Mouse (Mus musculus): ENCODE measurements around the gene Syt12. TPM values are rescaled to one million over a fixed set of nuclear protein-coding genes. Genes with fewer than 3 reads are reported as not detected.

The Syt12 gene
- not detected in 2 replicates for total RNA-seq (2023)

DNA sequence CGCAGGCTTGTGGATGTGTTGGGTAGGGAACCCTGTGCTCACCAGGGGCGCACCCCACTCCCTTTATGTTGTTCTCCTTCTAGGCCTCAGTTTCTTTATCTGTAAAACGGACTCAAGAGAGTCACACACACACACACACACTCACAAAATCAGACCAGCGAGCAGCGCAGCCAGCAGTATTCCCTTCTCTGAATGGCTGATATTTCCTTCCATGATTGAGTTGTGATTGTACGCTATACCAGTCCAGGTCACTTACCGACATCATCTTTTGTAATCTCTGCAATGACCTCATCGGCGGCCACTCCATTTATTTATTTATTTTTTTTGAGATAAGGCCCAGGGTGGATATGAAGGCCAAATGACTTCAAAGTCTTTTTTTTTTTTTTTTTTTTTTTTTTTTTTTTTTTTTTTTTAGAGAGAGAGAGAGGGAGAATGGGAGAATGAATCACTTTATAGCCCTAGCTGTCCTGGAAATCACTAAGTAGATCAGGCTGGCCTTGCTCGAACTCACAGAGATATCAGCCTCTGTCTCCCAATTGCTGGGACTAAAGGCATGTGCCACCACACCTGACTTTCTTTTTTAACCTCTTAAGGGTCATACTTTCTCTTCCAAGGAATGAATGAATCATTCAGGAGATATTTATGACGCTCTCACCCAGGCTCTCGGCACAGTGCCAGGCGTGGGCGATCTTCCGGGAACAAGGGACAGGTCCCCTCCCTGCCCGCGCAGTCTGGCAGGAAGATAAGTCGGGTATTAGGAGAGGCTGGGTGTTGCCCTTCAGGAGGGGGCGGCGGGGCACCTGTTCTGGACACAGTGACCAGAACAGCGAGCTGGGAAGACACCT lies at the start of gene Syt12:
TSS of gene Syt12 (minus strand) at position 103 of the 845 bp plus-strand sequence.

GRCm38 (mm10) chr19:4509986-4510963 lies 33.0 kb upstream of the Syt12 start, which contains the start of gene Pcx:
Gene Pcx, plus strand, starts transcription at chr19:4510472.

GRCm38 (mm10) chr19:4498062-4498933 lies 21.1 kb upstream of the Syt12 start, which contains the start of gene 2010003K11Rik:
Gene 2010003K11Rik, minus strand, starts transcription at chr19:4498583.

DNA sequence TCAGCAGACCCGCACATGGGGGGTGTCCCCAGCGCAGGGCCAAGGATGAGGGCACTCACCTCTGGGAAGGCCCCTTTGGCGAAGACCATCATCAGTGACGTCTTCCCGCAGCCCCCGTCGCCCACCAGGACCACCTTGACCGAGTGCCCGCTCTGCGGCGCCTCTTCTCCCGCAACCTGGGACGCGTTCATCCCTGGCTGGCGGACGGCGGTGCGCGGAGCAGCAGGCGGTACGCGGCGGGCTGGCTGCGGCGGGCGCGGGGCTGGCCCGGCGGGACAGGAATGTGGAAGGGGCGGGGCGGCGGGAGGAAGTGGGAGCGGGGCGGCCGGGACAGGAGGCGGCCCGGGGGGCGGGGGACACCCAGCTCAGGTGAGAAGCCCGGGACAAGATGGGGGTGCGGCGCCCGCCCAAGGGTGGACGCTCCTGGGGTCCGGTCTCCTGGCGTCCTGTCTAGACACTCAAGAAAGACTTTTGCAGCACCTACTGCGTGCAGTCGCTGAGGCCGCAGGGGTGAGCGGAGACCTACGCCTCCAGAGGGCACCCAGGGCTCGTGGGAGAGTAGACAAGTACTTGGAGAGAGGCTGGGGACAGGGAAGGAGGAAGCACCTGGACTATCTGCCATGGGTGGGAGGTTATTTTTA lies 38.0 kb downstream of the Syt12 start, which contains the start of gene Rhod:
TSS of gene Rhod (minus strand) at position 272 of the 641 bp plus-strand sequence.

DNA sequence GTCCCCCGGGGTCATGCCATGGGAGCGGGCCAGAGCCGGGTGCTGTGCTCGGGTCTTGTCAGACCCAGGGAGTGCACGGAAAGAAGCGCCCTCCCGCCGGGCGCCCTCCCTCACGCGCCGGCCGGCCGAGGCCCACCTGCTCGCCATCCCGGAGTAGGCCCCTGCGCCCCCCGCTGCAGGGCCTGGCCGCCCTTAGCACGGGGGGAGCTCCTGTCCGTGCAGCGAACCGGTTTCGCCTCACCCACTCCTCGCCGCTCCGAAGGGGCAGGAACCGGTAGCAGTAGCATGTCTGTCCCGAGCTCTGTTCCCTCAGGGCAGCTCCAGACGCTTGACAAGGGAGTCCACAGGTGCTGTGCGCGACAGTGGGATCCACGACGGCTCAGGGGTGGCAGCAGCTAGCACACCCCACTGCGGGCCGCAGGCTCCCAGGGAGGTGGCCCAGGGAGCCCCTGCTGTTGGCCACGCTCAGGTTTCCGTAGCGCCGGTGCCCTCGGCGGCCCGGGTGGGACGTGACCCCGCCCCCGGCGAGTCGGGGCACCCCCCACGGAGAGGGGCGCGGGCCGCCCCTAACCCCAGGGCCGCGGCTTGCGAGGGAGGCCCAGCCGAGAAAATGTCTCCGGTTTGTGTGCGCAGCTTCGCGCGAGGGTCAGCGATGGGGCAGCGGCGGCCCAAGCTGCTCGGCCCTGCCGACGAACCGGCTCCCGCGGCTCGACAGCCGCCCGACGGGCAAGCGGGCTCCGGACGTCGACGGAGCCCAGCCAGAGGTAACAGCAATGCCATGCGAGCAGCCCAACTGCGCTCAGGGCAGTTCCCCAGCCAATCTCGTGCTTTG lies 79.2 kb downstream of the Syt12 start, which contains the start of gene Kdm2a:
TSS of gene Kdm2a (minus strand) at position 488 of the 832 bp plus-strand sequence.

Other genes with a start within 250 kb of the Syt12 start
- gene Pold4, start 245.5 kb downstream of the Syt12 start, total RNA-seq (2023), result 48.2 and 61.9 TPM in 2 replicates
- 27.9 and 44.6 TPM in 2 replicates for gene Ssh3, start 208.3 kb downstream of the Syt12 start, total RNA-seq (2023)
- gene Ankrd13d, start 194.3 kb downstream of the Syt12 start, total RNA-seq (2023), result 43.5 and 55.6 TPM in 2 replicates
- gene Grk2, start 171.2 kb downstream of the Syt12 start, total RNA-seq (2023), result 421 and 572 TPM in 2 replicates
- gene Kdm2a, start 79.2 kb downstream of the Syt12 start, total RNA-seq (2023), result 112 and 155 TPM in 2 replicates
- gene Rhod, start 38.0 kb downstream of the Syt12 start, total RNA-seq (2023), result not detected in 2 replicates
- gene 2010003K11Rik, start 21.1 kb upstream of the Syt12 start, total RNA-seq (2023), result not detected in 2 replicates
- 1.5 and 1.7 TPM in 2 replicates for gene Pcx, start 33.0 kb upstream of the Syt12 start, total RNA-seq (2023)
- gene Lrfn4, start 138.2 kb upstream of the Syt12 start, total RNA-seq (2023), result 0.29 and 0.76 TPM in 2 replicates
- 11.7 and 17.7 TPM in 2 replicates for gene Rce1, start 148.2 kb upstream of the Syt12 start, total RNA-seq (2023)
- gene Gm960, start 221.2 kb upstream of the Syt12 start, total RNA-seq (2023), result not detected in 2 replicates
- 0.05 TPM in 1 of 2 replicates, not detected in the other for gene Sptbn2, start 233.7 kb upstream of the Syt12 start, total RNA-seq (2023)